Mouse (Mus musculus) midbrain, postnatal 0 days (tissue): ENCODE results near the gene Cactin. TPM values are rescaled to one million over a fixed set of nuclear protein-coding genes. Genes with fewer than 3 reads are reported as not detected.

Experiments used
- ATAC-seq: fragments of 200-750 bp; cut with Nextera tagmentation; 2 replicates; pipeline ENCODE4 v1.8.0; 2017; ENCODE audit warnings: moderate number of reproducible peaks, mild to moderate bottlenecking, moderate TSS enrichment, moderate library complexity; ENCODE audit not compliant: low FRiP score
- DNase-seq: peaks from one replicate; pipeline ENCODE4 v3.0.0-alpha.2; 2015; ENCODE audit warnings: low spot score
- H3K27ac ChIP-seq: fragments of 300-500 bp; sonication (generic); 2 replicates; pipeline ENCODE4 v1.5.1; 2014; ENCODE audit warnings: low read depth, mild to moderate bottlenecking, low read length, mixed read lengths
- H3K27me3 ChIP-seq: fragments of 300-500 bp; sonication (generic); 2 replicates; pipeline ENCODE4 v1.6.1; 2014; ENCODE audit warnings: low read length, control low read depth, mixed read lengths; ENCODE audit not compliant: insufficient read depth
- H3K36me3 ChIP-seq: fragments of 300-500 bp; sonication (generic); 2 replicates; pipeline ENCODE4 v1.6.1; 2014; ENCODE audit warnings: low read length, control low read depth, mixed read lengths; ENCODE audit not compliant: insufficient read depth
- H3K4me1 ChIP-seq: fragments of 300-500 bp; sonication (generic); 2 replicates; pipeline ENCODE4 v1.6.1; 2014; ENCODE audit warnings: mild to moderate bottlenecking, control low read depth, antibody characterized with exemption, low read length, mixed read lengths; ENCODE audit not compliant: insufficient read depth
- H3K4me2 ChIP-seq: fragments of 300-500 bp; sonication (generic); 2 replicates; pipeline ENCODE4 v1.6.1; 2014; ENCODE audit warnings: low read depth, mild to moderate bottlenecking, low read length, mixed read lengths; ENCODE audit not compliant: poor library complexity, severe bottlenecking
- H3K4me3 ChIP-seq: fragments of 300-500 bp; sonication (generic); 2 replicates; pipeline ENCODE4 v1.5.1; 2014; ENCODE audit warnings: low read depth, mild to moderate bottlenecking, low read length, moderate library complexity
- H3K9ac ChIP-seq: fragments of 300-500 bp; sonication (generic); replicated peaks from 2 replicates; pipeline ENCODE4 v1.6.1; 2014; ENCODE audit warnings: mild to moderate bottlenecking, low read length, moderate library complexity, mixed read lengths; ENCODE audit not compliant: poor library complexity, severe bottlenecking
- H3K9me3 ChIP-seq: fragments of 300-500 bp; sonication (generic); 2 replicates; pipeline ENCODE4 v1.6.1; 2016; ENCODE audit warnings: low read length, control low read depth
- CTCF ChIP-seq: IDR thresholded peaks from 2 replicates; pipeline ENCODE4 v1.5.1; 2016; ENCODE audit warnings: antibody characterized with exemption, mild to moderate bottlenecking
- WGBS: fragments of 180-500 bp; shearing (Covaris S2); extraction: QIAGEN DNeasy Blood & Tissue Kit; methylation state at CpG from one replicate; pipeline ENCODE4 v1.1.7; 2014; 5-methylcytosine and 5-hydroxymethylcytosine counted together
- polyA plus RNA-seq: library from polyadenylated mRNA; unstranded; fragments of >200 nt; fragmentation: Nextera tagmentation; extraction: Ambion mirVana; gene quantifications from 2 replicates; pipeline ENCODE4 v1.2.1, GENCODE M21; 2015
- total RNA-seq: library from RNA; depleted of rRNA; stranded (reverse); fragments of >200 nt; gene quantifications from 2 replicates; pipeline ENCODE4 v1.2.3, GENCODE M21; 2014

Cactin gene
- total and polyA plus RNA-seq, 2 experiments from 2014 or later, result 20.2 to 22.7 TPM

DNA sequence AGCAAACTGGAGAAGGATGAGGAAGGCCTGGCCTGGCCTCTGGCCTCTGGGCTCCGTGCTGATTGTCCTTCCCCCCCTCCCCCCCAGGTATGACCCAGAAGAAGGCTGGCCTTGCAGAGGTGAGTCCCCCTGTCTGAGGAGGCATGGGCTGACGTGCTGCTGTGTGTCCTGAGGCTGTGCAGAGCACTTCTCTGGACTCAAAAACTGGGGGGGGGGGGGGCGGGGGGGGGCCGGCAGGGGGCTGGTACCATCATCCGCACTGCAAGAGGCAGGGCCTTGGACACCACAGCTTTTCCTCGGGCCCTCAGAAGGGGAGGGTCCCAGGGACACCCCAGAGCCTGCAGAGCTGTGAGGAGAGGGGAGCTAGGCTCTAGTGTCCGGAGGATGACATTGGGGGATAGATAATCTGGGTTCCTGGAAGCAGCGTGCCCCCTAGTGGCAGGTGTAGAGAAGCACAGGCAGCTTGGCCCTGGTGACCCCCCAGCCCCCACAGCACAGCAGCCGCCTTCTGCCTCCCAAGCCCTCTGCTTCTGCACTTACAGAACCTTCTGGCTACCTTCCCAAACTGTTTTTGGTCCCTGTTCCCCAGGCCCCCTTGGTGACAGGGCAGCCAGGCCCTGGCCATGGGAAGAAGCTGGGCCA lies 16.2 kb upstream of the Cactin start:
- Histone ChIP-seq H3K27me3 (no peaks in the 10 kb centered on the region), H3K27ac (no peak overlapping the region), H3K9me3 (no peaks in the 10 kb centered on the region), H3K36me3 (peaks cover 35% of the 10 kb centered on the region), H3K4me2 (no peak overlapping the region), H3K4me3 (no peak overlapping the region), H3K9ac (no peak overlapping the region), H3K4me1 (no peaks in the 10 kb centered on the region)
- peak; percentile 72 for TF ChIP-seq CTCF
- DNase-seq (peak; percentile 38), ATAC-seq (no peak)
- 20% methylated on average over 7 of the region's 9 CpGs for WGBS

- WGBS, result 94% methylated on average over 14 of the region's 14 CpGs
- no peak for ATAC-seq
These were observed 15.2 kb upstream of the Cactin start for GRCm38 (mm10) chr10:81305663-81306062.

DNA sequence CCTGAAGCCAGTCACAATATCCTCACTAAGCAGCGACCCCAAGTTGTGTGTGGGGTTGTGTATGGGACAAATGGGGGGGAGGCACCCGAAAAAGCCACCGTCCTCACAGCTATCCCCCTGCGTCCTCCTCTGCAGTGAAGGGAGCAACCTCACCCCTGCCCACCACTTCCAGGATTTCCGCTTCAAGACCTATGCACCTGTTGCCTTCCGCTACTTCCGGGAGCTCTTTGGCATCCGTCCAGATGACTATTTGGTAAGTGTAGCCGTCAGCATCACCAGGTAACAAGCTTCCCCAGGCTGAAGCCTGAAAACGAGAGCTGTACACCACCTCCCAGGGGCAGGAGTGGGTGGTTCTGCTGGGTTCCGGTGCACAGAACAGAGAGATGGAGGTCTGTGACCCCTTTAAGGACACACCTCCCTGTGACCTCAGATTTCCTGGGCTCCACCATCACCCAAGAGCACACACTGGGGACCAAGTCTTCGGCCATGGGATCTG lies 14.7 kb upstream of the Cactin start:
- no peak overlapping the region for H3K4me3 ChIP-seq
- H3K4me2 ChIP-seq, result no peak overlapping the region
- no peaks in the 10 kb centered on the region for H3K4me1 ChIP-seq
- no peak overlapping the region for H3K9ac ChIP-seq
- 94% methylated on average over 12 of the region's 12 CpGs for WGBS
- ATAC-seq, result no peak
- no peaks in the 10 kb centered on the region for H3K9me3 ChIP-seq
- no peaks in the 10 kb centered on the region for H3K27me3 ChIP-seq
- no peak overlapping the region for H3K27ac ChIP-seq
- no peak for DNase-seq
- no peak for TF ChIP-seq CTCF
- peaks cover 50% of the 10 kb centered on the region for H3K36me3 ChIP-seq

More at GRCm38 (mm10) chr10:81305663-81306062, 15.2 kb upstream of the Cactin start:
- H3K4me1 ChIP-seq, result no peaks in the 10 kb centered on the region
- H3K4me3 ChIP-seq, result no peak overlapping the region
- DNase-seq, result no peak
- peaks cover 44% of the 10 kb centered on the region for H3K36me3 ChIP-seq
- no peaks in the 10 kb centered on the region for H3K9me3 ChIP-seq
- no peak overlapping the region for H3K27ac ChIP-seq
- no peak for TF ChIP-seq CTCF
- H3K4me2 ChIP-seq, result no peak overlapping the region
- H3K27me3 ChIP-seq, result no peaks in the 10 kb centered on the region
- no peak overlapping the region for H3K9ac ChIP-seq

- ATAC-seq (no peak), DNase-seq (no peak)
- Histone ChIP-seq H3K27ac (no peak overlapping the region), H3K27me3 (no peaks in the 10 kb centered on the region), H3K4me2 (no peak overlapping the region), H3K9me3 (no peaks in the 10 kb centered on the region), H3K4me3 (no peak overlapping the region), H3K9ac (no peak overlapping the region), H3K36me3 (peaks cover 58% of the 10 kb centered on the region), H3K4me1 (no peaks in the 10 kb centered on the region)
- WGBS, result 95% methylated on average over 21 of the region's 21 CpGs
- no peak for TF ChIP-seq CTCF
These were observed 13.8 kb upstream of the Cactin start for GRCm38 (mm10) chr10:81306837-81307682.

DNA sequence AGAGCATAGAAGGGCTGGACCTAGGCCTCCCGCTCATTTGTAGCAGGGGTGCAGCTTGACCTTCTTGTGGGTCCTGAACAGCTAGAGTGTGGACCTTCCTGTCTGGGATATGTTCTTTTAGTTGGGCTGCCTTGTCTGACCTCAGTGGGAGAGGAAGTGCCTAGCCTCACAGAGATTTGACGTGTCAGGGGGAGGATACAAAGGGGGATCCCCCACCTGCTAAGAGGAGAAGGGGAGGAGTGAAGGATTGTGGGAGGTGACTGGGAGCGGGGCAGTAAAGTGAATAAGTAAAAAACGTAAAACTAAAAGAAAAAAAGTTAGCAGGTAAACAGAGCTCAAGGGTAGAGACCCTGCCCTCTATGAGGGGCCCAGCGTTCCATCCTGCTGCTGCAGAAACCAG lies 11.3 kb upstream of the Cactin start:
- DNase-seq, result no peak
- no peak for TF ChIP-seq CTCF
- H3K27ac ChIP-seq, result no peak overlapping the region
- no peaks in the 10 kb centered on the region for H3K4me1 ChIP-seq
- H3K4me2 ChIP-seq, result no peak overlapping the region
- H3K9me3 ChIP-seq, result no peaks in the 10 kb centered on the region
- H3K36me3 ChIP-seq, result peaks cover 83% of the 10 kb centered on the region
- no peak overlapping the region for H3K4me3 ChIP-seq
- ATAC-seq, result no peak
- no peaks in the 10 kb centered on the region for H3K27me3 ChIP-seq
- 93% methylated on average over 5 of the region's 5 CpGs for WGBS
- no peak overlapping the region for H3K9ac ChIP-seq

DNA sequence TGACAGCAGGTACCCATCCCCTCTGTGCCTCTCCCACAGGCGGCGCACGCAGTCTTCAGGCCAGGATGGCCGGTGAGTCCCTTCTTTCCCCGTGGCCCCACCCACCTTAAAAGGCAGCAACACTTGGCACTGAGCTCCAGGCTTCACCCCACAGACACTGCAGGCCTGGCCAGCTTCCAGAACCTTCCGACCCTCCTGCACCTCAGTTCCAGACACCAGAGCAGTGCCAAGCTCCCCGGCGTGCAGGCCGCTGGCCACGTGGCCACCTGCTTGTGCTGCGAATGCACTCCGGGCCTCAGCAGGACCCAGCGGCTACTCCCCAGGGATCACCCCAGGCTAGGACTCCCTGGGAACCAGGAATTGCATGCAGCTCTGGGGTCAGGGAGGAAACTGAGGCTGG lies 7.3 kb upstream of the Cactin start:
- Histone ChIP-seq H3K27ac (no peak overlapping the region), H3K4me2 (no peak overlapping the region), H3K9ac (no peak overlapping the region), H3K4me1 (no peaks in the 10 kb centered on the region), H3K9me3 (no peaks in the 10 kb centered on the region), H3K27me3 (no peaks in the 10 kb centered on the region), H3K4me3 (no peak overlapping the region), H3K36me3 (peaks cover 86% of the 10 kb centered on the region)
- ATAC-seq (no peak), DNase-seq (no peak)
- 89% methylated on average over 13 of the region's 13 CpGs for whole genome bisulfite sequencing
- TF ChIP-seq CTCF, result no peak
